Mouse (Mus musculus): Measurements from ENCODE around the gene Pfas.
A peak's percentile ranks its signal among the peaks of the same experiment; 100 is the strongest.

The Pfas gene

GRCm38 (mm10) chr11:69008182-69009121 lies at the start of gene Pfas:
Gene Pfas, minus strand, starts transcription at chr11:69008460.
- DNase-seq (ENCODE audit: low read depth, low spot score) = peak; percentile 82

- no peak for DNase-seq (ENCODE audit: low read depth, low spot score)
Measured at GRCm38 (mm10) chr11:69053848-69054247, 45.6 kb upstream of the Pfas start.

- DNase-seq (ENCODE audit: low read depth, low spot score) = no peak
Measured at GRCm38 (mm10) chr11:69052824-69053421, 44.7 kb upstream of the Pfas start.

- DNase-seq (ENCODE audit: low read depth, low spot score) = no peak
Measured at GRCm38 (mm10) chr11:69051771-69052170, 43.5 kb upstream of the Pfas start.

GRCm38 (mm10) chr11:69050748-69051147 lies 42.5 kb upstream of the Pfas start:
- no peak for DNase-seq (ENCODE audit: low read depth, low spot score)

- DNase-seq (ENCODE audit: low read depth, low spot score) = no peak
Measured at GRCm38 (mm10) chr11:69048151-69048550, 39.9 kb upstream of the Pfas start.

GRCm38 (mm10) chr11:69047592-69047991 lies 39.3 kb upstream of the Pfas start:
- DNase-seq (ENCODE audit: low read depth, low spot score) = no peak

GRCm38 (mm10) chr11:69046395-69046774 lies 38.1 kb upstream of the Pfas start:
- DNase-seq (ENCODE audit: low read depth, low spot score) = no peak

- no peak for DNase-seq (ENCODE audit: low read depth, low spot score)
Measured at GRCm38 (mm10) chr11:69045531-69046394, 37.5 kb upstream of the Pfas start, which contains the start of gene Aurkb. Gene Aurkb, plus strand, starts transcription at chr11:69045647.

GRCm38 (mm10) chr11:69038173-69038572 lies 29.9 kb upstream of the Pfas start:
- no peak for DNase-seq (ENCODE audit: low read depth, low spot score)

GRCm38 (mm10) chr11:69037231-69038061 lies 29.2 kb upstream of the Pfas start:
- peak; percentile 77 for DNase-seq (ENCODE audit: low read depth, low spot score)

GRCm38 (mm10) chr11:69036486-69037230 lies 28.4 kb upstream of the Pfas start:
- no peak for DNase-seq (ENCODE audit: low read depth, low spot score)

GRCm38 (mm10) chr11:69035849-69036248 lies 27.6 kb upstream of the Pfas start:
- DNase-seq (ENCODE audit: low read depth, low spot score) = no peak

- DNase-seq (ENCODE audit: low read depth, low spot score) = no peak
Measured at GRCm38 (mm10) chr11:69035411-69035810, 27.2 kb upstream of the Pfas start.

GRCm38 (mm10) chr11:69034585-69034984 lies 26.3 kb upstream of the Pfas start:
- no peak for DNase-seq (ENCODE audit: low read depth, low spot score)

- no peak for DNase-seq (ENCODE audit: low read depth, low spot score)
Measured at GRCm38 (mm10) chr11:69033552-69033951, 25.3 kb upstream of the Pfas start.

GRCm38 (mm10) chr11:69028805-69029204 lies 20.5 kb upstream of the Pfas start:
- no peak for DNase-seq (ENCODE audit: low read depth, low spot score)

- no peak for DNase-seq (ENCODE audit: low read depth, low spot score)
Measured at GRCm38 (mm10) chr11:69026562-69026961, 18.3 kb upstream of the Pfas start.

- no peak for DNase-seq (ENCODE audit: low read depth, low spot score)
Measured at GRCm38 (mm10) chr11:69020691-69021090, 12.4 kb upstream of the Pfas start.

- DNase-seq (ENCODE audit: low read depth, low spot score) = no peak
Measured at GRCm38 (mm10) chr11:69016755-69017154, 8.5 kb upstream of the Pfas start.
